ENCODE assay signal across 8 mouse cellular contexts in genomic region chr1:171360656-171361055, GRCm38 (mm10). TPM values are rescaled to one million over a fixed set of nuclear protein-coding genes. Genes with fewer than 3 reads are reported as not detected.
DNase-seq lines count a peak whose midpoint lies in the region.

Klhdc9 (minus strand) TSS chr1:171360798.

- H3K27ac ChIP-seq in macrophage, result no peak within 1 kb of the TSS

- WGBS in macrophage (ENCODE audit: missing documents), result 5% methylated on average over 19 of the region's 21 CpGs

- peaks cover 29% of the 10 kb centered on the region; the same call in 1 of the 2 replicates for H3K36me3 ChIP-seq in macrophage (ENCODE audit: inconsistent target)

- intact Hi-C loops in gastrocnemius, postnatal 14 days (cut with DNase I; ENCODE audit: low total_unique reads), result loop anchor here (2.0 kb wide), 1 partner anchor 116 kb away; no protein-coding TSS in a partner anchor

- H3K79me2 ChIP-seq in macrophage (ENCODE audit: inconsistent target), result peaks cover 7% of the 10 kb centered on the region; the same call in 1 of the 2 replicates

- DNase-seq in adrenal gland, postnatal 10 days, result peak; percentile 93
- peak; percentile 97 for DNase-seq in embryo, embryonic 11 days
- peak; percentile 88 for DNase-seq in gastrocnemius, postnatal 14 days
- DNase-seq in induced T-regulatory cell, adult 2 months (ENCODE audit: low read depth), result peak; percentile 95
- peak; percentile 72 to 95 for DNase-seq in left cerebral cortex, adult 8-10 months (ENCODE audit: low spot score in 2 of 2)
- DNase-seq in retina, postnatal 7 days (ENCODE audit: low read depth, low spot score), result peak; percentile 83
- peak; percentile 92 for DNase-seq in thymus, postnatal 4 days

- peak within 1 kb of the TSS; percentile 23 for H3K4me3 ChIP-seq in macrophage (ENCODE audit: inconsistent target)

RNA-seq across cellular contexts. Expression of gene Klhdc9, which starts in this region (rescaled TPM):
- 1 to 10 TPM; 5.3 to 5.7 TPM for total RNA-seq in adrenal gland, postnatal 10 days (2021)
- under 1 TPM; 0.20 to 0.27 TPM for total RNA-seq in gastrocnemius, postnatal 14 days (2021)
- 10 to 100 TPM in 3 of 4 experiments, 1 to 10 TPM in 1; 10.0 to 12.8 (median 12.4) TPM for total RNA-seq in left cerebral cortex, adult 8-10 months (2022)
- under 1 TPM in 2 of 26 experiments, not detected in 24; 0.57 to 0.70 TPM for total RNA-seq in macrophage (2018; cell fraction: chromatin; rRNA removed)
- under 1 TPM in 18 of 26 experiments, not detected in 8; 0.05 to 0.37 (median 0.14) TPM for total RNA-seq in macrophage (2018; cell fraction: cytosol; rRNA removed)
- total RNA-seq in macrophage (2018; cell fraction: nucleus; rRNA removed), result under 1 TPM in 2 of 26 experiments, not detected in 24; 0.30 to 0.43 TPM
- 0.11 TPM in 1 of 3 replicates, not detected in the others for polyA plus RNA-seq in macrophage (2018)

Comparison
In these comparisons a context has a peak if more than half of its experiments do, and no peak if none do; other contexts are left out.
1. RNA of gene Klhdc9 (total RNA-seq): 10.0 to 12.8 TPM in left cerebral cortex, adult 8-10 months and 5.3 to 5.7 TPM in adrenal gland, postnatal 10 days; 0.20 to 0.27 TPM in gastrocnemius, postnatal 14 days; every median in the first group is over 4 times any median in the second.
2. Peak in DNase-seq in gastrocnemius, postnatal 14 days; RNA of the gene not detected or under 1 TPM.
3. Peak in every context shown above with its lines, with median percentiles within 50 percentile points of each other: DNase-seq.